Mouse (Mus musculus) liver, postnatal 0 days (tissue): Measurements from ENCODE around the gene Mmp23.

Experiments
- CTCF ChIP-seq: sonication (generic); IDR thresholded peaks from 2 replicates; pipeline ENCODE4 v1.5.1; 2016; ENCODE audit warnings: antibody characterized with exemption, low read depth
- EP300 ChIP-seq: IDR thresholded peaks from 2 replicates; pipeline ENCODE4 v1.6.1; 2016; ENCODE audit warnings: antibody characterized with exemption, low read depth, mild to moderate bottlenecking

DNA sequence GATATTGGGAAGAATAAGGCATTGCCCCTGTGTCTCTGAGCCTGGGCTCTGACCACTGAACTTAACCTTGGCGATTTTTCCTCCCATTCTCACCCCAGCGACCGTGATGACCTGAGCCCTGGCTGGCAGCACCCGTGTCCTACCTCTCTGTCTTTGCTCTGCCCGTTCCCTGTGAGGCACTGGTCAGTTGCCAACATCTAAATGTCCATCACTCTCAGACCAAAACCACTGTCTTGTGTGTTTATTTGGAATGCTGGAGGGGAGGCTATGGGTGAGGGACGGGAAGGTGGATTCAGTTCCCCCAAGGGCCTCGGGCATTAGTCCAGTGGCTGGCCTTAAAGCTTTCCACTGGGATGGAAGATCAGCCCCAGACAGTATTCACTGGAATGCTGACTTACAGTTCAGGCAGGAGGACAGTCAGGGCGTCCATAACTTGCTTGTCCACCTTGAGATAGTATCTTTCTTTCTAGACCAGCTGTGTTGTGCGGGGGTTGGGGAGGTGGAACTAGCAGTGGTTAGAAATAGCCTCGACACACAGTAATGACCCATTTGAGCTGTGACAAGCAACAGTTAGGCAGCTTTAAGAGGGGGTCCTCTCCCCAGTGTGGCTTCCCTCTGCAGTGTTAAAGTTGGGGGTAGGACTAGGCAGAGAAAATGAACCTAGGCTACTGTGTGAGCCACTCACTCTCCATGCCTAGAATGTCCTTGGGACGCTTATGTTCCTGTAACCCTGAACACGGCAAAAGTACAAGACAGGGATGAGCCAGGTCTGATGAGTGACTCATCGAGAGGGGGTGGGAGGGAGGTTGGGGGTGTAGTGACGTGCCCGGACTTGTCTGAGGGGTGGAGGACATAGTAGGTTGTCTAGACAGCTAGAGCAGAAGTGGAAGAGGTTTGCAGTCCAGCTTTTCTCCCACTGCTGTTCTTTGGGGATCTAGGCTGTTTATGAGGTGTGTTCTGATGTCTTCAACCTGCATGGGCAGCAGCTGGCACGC, 43.4 kb upstream of the Mmp23 start:
- TF ChIP-seq CTCF, result no peak
- TF ChIP-seq EP300, result no peak
